Mouse (Mus musculus) hindlimb bud, embryonic 11.5 days (tissue): Measurements from ENCODE around the gene Wnk4.

ENCODE experiments used
- DNase-seq: peaks from one replicate; pipeline ENCODE4 v3.0.0-alpha.2; 2012; ENCODE audit warnings: low read depth, low spot score; ENCODE audit errors: extremely low spot score

Wnk4 gene

DNA sequence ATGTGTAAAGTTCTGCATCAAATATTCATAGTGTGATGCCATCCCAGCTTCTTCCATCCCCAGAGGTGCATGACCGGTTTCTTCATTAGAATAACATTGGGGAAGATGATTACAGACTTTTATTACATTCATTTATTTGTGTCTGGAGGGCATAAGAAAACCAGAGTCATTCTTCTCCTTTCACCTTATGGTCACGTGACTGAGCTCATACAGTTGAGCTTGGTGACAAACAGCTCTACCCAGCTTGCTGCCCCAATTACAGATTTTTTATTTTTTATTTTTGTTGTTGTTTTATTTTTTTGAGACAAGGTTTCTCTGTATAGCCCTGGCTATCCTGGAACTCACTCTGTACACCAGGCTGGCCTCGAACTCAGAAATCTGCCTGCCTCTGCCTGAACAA, 12.1 kb downstream of the Wnk4 start:
- no peak for DNase-seq

DNA sequence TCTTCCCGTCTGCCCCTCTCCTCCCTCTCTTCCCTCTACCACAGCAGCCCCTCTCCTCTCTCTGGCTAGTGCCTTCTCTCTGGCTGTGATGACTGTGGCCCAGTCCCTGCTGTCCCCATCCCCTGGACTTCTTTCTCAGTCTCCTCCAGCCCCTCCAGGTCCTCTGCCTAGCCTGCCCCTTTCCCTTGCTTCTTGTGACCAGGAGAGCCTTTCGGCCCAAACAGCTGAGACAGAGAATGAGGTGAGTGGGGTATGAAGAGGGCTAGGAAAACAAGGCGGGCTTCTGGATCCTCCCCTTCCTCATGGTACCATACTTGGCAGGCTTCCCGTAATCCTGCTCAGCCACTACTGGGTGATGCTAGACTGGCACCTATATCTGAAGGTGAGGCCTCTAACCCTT, 14.9 kb downstream of the Wnk4 start:
- no peak for DNase-seq

DNA sequence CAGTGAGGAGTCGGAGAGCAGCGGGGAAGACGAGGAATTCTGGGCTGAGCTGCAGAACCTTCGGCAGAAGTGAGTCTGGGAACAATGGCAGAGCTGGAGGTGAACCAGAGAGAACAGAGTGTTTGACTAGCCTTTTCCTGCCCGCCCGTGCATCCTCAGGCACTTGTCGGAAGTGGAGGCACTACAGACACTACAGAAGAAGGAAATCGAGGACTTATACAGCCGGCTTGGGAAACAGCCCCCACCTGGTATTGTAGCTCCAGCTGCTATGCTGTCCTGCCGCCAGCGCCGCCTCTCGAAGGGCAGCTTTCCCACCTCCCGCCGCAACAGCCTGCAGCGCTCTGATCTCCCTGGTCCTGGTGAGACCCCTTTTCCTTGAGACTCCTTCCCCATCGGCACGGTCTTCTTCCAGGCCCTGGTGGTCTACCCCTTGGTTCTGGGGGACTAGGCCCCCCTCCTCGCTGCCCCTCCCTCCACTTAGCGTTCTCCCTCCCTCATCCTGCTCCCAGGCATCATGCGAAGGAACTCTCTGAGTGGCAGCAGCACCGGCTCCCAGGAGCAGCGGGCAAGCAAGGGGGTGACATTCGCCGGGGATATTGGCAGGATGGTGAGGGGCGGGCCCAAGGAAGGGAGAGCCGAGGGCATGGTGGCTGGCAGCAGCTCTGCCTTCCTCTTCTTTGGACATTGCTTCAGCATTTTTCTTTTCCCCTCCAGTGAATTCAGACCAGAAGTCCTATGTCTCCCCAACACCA, 16.1 kb downstream of the Wnk4 start:
- DNase-seq: no peak

DNA sequence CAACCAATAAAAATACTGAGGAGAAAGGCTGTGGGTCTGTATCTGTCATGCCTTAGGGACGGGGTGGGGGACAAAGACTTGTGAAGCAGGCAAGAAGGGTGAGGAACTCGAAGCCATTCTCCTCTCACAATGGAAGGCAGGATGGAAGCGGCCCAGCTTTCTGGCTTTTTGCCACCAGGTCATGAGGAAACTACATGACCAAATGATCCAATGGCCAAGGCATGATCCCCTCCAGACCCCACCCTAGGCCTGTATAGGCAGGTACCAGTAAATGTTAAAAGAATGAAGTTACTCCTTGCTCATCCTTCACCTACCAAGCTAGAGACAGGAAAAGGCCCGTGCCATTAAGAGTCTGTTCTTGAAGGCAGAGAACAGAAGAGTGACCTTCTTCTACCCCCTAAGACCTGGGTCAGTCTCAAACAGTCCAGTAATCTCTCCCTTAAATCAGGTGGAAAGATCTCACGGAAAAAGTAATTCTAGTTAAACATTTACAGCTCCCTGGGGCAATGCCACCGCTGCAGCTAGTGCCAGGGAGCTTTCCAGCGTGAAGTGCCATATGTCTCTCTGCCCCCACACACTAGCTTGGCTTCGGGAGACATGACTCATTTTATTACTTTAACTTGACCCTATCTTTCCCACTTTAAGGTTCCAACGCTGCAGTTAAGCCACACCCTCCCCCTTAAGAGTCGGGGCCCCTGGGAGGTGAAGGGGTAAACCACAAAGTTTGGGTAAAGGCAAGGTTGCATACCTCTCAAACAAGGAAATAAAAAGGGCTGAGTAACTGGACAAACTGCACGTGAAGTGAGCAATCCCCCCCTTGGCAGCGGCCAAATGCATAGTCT, 17.2 kb downstream of the Wnk4 start:
- no peak for DNase-seq

DNA sequence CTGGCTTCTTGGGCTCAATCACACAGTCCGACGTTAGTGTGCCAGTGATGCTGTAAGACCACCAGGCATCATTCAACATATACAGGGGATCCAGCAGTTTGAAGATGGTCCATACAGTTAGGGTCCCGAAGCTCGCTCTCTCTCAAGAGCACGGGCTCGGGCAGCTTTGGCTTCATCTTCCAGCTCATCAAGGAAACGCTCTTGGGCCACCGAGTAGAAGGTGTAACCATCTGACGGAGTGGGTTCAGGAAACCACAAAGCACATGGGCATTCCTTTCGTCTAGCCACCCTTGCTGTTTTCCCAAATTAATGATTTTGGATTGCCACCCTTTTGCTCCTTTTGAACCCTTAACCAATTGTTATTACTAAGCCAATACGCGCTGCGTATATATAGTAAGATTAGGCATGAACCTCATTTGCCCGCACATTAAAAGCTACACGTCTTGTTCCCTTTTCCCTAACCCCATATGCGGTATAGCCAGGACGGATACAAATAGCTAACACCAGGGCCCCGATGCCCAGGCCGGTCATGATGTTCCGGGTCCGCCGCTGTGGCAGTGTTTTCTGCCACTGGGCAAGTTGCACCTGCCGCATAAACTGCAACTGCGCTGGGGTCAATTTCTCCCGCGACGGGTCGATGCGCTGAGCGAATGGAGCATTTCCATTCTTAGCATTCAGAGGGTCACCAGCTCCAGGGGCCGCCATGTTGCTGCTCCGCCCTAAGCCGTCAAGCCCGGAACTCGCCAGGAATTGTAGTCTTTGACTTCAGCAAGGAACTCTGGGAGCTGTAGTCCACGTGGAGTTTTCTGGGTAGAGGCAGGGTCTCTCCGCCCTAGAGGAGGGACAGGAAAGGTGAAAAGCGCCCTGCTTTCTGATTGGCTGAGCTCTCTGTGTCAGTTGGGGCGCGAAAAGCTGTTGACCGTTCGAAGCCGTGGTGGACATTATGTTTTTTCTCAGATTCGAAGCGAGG, 18.1 kb downstream of the Wnk4 start, which contains the start of the genes Cntd1 and Coa3:
Gene Cntd1 (plus strand): TSS at position 790 of the 970 bp plus-strand sequence.
Gene Coa3 (minus strand): TSS at position 892 of the 970 bp plus-strand sequence.
- DNase-seq: peak; percentile 91

DNA sequence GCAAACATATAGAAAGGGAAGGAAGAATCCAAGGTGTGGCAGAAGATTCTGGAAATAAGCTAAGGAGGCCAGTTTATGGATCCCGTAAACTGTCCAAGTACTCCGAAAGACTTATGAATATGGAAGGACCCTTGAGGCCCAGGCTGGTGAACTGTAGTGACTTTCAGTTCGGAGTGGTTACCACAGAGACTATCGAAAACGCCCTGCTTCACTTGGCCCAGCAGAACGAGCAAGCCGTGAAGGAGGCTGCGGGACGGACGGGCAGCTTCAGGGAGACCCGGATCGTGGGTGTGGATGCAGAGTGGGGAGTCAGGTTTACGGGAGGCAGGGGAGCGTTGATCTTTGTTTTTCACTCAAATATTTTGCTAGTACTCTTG, 18.8 kb downstream of the Wnk4 start:
- DNase-seq: no peak

DNA sequence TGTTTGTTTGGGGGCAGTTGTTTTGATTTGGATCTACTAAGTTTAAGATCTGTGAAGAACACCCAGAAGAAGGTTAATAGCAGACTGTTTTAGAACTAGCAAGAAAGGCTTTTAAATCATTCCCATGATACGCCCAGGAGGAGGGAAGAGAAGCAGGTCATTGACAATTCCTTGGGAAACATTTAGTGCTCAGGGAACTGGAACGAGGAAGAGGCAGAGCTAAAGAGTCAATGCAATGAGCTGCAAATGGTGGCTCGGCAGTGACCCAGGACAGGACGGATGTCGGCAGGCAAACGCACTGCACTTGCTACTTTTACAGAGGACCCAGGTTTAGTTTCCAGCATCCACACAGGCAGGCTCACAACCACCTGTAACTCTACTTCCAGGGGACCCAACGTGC, 20.5 kb downstream of the Wnk4 start:
- no peak for DNase-seq

DNA sequence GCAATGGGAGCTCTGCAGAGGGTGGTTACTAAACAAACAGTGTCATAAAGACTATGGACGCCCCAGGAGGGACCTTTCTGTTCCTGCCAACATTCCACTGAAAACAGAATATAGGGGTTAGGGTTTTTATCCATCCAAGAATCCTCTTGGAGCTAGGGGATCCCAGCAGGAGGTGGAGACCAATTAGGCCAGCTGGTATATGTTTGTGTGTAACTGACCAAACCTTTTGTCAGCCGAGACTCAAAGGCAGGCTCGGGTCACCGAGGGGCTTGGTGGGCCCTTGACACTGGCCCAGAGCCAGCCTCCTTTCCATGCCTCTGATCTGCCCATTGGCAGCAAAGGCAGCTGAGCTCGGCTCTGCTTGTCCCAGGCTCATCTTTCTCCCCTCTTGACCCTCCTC, 22.5 kb downstream of the Wnk4 start:
- no peak for DNase-seq

DNA sequence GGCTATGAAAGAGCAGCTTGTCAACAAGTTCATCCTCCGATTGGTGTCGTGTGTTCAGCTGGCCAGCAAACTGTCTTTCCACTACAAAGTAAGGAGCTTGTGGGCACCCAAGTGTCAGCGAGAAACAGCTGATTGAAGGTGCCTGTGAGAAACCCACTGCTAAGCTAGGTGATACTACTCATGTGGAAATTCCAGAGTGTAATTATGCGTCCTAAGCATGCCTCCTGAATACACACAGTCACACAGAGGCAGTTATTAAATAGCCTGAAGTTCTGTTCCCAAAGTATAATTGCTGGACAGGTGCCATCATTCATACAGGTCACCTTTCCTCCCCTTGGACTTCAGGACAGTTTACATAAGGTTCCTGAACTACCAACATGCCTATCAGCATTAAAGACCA, 23.4 kb downstream of the Wnk4 start:
- no peak for DNase-seq

DNA sequence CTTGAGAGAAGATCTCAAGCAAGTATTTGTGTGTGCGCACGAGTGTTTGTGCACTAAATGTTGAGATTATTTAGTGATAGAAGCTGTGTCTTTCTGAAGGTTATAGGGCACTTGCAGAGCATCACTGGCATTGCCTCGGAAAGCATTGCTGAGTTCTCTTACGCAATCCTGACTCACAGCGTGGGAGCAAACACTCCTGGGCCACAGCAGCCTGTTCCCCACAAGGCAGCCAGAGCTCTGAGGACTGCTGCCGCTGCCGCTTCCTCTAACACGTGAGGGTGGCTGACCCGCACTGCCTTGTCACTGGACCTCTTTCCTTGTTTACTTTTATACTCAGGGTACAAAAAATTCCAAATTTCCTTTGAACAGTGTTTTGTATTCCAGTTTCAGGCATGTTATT, 26.9 kb downstream of the Wnk4 start:
- DNase-seq: no peak

DNA sequence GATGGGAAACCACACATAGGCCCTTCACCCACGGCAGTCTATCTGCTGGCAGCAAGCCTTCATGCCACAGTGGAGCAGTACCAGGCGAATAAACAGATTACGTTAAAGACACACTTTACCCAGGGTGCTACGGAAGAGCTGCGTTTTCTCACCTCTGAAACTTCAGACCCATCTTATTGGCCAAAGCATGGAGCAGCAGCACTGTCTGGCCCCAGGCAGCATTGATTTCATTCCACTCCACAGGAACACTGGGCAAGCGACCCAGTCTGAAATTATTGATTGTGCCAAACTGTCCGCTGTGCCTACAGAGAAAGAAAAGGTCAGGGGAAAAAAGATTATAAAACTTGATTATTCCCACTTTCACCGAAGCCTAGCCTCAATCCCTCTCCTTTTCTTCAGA, 30.9 kb downstream of the Wnk4 start:
- DNase-seq: no peak

DNA sequence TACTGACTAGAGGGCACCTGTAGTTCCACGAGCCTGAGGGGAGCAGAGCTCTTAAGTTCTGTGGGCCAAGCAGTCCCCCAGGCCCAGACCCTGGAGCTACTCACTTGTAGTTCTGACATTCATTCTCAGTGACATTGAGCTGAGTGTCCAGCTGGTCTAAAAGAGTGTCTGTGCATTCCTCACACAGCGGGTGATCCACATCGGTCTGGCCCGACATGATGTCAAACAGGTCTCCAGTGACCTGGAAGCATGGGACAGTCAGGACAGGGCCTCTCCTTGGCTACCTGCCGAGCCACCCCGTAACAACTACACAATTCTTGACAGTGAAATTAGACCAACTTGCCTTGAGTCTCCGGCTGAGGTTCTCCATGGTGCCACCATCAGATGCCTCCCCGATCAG, 34.8 kb downstream of the Wnk4 start:
- no peak for DNase-seq

DNA sequence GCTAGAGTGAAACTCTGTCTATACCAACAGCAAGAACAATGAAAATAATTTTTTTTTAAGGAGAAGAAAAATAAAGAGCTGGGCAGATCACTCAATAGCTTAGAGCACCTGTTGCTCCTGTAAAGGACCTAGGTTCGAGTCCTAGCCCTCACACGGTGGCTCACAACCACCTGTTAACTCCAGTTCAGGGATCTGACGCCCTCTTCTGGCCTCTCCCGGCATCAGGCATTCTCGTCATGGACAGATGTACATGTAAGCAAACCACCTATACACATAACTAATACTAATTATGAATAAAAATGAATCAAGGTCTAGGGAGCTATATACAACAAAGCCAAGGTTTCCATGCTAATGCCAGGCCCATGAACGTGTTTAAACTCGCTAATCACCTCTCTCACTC, 40.5 kb downstream of the Wnk4 start:
- no peak for DNase-seq

DNA sequence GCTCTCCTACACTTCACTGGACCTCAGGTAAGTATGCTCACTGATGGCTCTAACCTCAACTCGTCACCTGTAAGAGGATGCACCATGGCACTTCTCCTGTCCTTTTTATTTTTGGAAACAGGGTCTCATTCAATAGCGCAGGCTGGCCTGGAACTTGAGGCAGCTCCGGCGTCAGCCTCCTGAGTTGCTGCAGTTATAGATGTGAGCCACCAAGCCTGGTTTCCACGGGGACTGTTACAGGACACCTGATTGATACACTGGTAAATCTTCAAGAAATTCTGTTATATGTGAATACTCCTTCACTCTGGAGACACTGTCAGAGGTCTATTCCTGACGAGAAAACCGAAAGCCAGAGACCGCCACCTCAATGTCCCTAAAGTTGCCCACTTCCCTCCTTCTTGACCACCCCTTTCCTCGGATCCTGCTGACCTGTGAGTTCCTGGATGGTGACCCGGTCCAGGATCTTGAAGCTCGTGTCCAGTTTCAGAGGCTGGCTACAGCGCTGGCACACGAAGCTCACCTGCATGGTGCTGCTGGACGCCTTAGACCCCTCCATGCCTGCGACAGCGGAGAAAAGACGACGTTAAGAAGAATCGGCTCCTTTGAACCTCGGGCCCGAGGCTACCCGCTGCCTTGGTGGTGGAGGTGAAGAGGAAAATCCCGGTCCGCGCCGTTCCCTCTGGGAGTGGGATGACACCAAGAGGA, 41.1 kb downstream of the Wnk4 start:
- DNase-seq: no peak

DNA sequence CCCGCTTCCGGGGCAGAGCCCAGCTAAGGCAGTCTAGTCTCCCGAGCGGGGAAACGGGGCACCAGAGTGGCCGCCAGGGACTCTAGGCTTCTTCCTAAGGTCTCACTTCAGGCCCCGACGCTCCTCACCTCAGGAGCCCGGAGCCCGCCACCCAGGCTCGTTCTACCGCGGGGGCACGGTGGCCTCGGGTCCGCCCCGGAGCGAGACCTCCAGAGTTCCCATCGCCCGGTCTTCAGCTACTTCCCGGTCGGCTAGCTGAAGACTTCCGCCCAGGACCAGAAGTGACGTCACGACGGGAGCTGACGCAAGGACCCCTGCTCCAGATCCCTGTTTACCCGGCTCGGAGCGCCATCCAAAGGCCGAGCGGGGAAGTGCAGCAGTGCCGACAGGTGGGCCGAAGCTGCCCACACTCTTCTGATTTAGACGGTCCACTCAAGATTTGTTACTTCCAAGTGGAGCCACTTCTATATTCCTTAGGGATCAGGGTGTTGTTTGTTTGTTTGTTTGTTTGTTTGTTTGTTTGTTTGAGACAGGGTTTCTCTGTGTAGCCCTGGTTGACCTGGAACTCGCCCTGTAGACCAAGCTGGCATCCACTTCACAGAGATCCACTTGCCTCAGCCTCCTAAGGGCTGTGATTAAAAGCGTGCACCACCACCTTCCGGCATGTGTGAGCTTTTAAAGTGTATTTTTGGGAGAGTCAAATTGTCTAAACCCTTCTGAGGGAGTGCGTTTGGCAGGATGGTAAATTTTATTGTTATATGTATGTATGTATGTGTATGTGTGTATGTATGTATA, 41.8 kb downstream of the Wnk4 start, which contains the start of gene Becn1:
Gene Becn1 (minus strand): TSS at position 283 of the 795 bp plus-strand sequence.
- peak; percentile 87 for DNase-seq

DNA sequence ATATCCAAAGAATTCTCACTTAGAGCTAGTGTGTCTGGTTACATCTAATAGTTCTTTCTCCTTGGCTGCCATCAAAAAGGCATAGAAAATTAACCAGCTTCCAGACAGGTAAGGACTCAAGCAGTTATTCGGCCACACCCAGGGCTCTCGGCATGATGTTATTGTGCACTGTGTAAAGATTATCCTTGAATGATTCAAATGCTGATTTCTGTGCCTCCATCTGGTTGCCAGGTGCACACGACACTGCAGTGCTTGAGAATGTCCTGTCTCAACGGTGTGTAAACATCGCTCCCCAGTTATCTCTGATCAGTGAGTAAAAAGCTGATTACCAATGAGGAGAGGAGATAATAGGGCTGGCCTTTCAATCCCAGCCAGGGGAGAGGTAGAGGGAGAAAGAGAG, 47.4 kb downstream of the Wnk4 start:
- DNase-seq: no peak

DNA sequence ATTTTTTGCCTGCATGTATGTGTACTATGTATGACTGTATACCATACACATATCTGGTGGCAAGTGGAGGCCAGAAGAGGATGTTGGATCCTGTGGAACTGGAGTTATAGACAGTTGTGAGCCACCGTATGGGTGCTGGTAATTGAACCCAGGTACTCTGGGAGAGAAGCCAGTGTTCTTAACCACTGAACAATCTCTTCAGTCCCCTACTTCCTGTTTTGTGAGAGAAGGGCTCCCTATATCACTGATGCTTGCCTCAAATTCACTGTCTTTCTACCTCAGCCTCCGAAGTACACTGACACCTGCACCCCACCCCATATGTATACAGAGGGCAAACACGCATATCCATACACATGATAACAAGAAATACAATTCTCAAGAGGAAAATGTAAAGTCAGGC, 50.7 kb downstream of the Wnk4 start:
- DNase-seq: no peak

DNA sequence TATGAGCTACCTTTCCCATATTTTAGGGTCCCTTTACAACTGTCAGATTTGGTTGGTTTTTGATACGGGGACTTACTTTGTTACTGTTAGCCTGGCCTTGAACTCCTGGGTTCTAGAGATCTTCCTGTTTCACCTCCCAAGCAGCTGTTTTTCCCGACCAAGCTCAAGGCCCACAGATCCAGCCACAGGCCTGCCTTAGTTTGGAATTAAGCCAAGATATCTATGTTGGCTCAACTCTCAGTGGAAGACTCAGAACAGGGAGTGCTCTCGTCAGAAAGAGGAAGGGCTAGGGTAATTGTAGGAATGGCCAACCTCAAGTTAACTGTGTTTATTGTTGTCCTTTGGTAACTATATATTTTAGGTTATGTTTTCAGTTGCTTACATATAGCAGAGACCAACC, 51.8 kb downstream of the Wnk4 start:
- DNase-seq: no peak

DNA sequence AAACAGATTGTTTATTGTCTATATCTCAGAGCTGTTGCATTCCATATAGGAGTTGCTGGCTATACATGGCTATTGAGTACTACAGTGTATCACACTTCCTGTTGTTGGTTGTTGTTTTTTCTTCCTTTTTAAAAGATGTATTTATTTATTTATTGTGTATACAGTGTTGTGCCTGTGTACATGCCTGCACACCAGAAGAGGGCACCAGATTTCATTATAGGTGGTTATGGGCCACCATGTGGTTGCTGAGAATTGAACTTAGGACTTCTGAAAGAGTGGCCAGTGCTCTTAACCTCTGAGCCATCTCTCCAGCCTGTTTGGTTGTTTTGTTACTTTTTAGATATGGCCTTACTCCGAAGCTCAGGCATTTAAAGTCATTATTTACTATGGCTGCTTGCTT, 54.2 kb downstream of the Wnk4 start:
- DNase-seq: no peak
